Mouse (Mus musculus) urinary bladder, postnatal 25 days (tissue): ENCODE data around the gene Zfp992.
"Not testable (repeated sequence)": the region's sequence is repeated elsewhere in the genome, so short reads cannot be mapped to it uniquely, and the experiment has no call there.

Experiments
- DNase-seq: peaks from one replicate; pipeline ENCODE4 v3.0.0; 2022; ENCODE audit warnings: low spot score

Zfp992 gene

DNA sequence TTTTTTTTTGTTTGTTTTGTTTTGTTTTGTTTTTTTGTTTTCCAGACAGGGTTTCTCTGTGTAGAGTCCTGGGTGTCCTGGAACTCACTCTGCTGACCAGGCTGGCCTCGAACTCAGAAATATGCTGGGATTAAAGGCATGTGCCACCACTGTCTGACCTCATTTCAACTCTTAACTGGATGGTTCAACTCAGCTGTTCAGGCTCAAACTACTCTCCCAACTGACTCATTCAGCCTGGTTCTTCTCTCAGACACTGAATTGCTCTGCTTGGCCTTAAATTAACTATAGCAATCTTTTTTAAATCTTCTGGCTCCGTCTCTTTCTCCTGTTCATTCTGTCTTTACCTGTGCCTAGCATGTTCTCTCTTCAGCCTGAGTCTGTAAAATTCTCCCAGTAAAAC lies 68.3 kb downstream of the Zfp992 start:
- not testable (repeated sequence) for DNase-seq
